Mouse (Mus musculus): ENCODE data around the gene Gm43552.
"Not testable (repeated sequence)": the region's sequence is repeated elsewhere in the genome, so short reads cannot be mapped to it uniquely, and the experiment has no call there.

Gm43552 gene

DNA sequence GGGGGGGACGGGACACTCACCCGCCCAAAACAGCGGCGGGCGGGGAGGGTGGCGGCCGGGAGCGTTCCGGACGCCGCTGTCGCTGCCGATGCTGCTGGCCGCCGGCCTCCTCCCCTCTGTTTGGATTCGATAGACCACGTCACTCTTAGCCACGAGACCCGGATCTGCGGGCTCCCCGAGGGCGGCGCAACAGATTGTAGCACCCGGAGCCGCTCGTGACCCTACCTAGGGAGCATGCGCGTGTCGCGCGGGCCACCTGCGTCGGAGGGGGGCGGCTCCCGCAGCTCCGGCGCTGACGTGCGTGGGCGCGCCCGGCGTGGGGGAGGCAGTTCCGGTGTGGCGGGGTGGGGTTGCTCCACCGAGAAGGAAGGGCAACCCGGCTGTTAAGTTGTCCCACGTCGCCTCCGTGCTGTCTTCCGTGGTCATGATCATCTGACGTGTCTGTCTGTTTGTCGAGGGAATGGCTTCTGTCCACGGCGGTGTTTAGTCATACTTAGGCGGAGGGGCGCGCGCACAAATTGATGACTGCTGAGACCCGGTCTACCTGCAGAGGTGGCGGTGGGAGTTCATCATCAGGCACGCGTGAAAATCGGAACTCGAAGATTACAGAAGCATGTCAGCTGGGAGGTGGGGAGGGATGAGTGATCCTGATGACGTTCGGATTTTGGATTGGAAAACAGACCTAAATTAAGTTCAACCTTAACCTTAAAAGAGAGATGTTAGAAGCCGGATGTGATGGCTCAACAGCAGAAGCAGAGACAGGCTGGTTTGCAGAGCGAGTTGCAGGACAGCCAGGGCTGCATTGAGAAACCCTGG lies at the start of gene Gm43552:
Gm43552 (minus strand) TSS at position 118 of the 816 bp plus-strand sequence.
- DNase-seq (ENCODE audit: low read depth, low spot score) = peak; percentile 99

DNA sequence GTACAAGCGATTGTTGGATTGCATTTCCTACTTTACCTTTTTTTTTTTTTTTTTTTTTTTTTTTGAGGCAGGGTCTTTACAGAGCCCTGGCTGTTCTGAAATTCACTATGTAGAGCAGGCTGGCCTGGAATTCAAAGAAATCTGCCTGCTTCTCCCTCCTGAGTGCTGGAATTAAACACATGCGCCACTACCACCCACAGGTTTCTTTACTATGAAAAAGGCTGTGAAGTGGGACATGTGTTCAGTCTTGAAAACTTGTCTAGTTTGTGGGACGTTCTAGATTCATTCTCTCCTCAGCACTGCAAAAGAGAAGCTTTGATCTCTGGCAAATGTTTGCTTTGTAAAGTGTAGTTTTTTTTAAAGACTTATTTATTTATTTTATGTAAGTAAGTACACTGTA lies 49.3 kb upstream of the Gm43552 start:
- DNase-seq (ENCODE audit: low read depth, low spot score) = no peak

- no peak for DNase-seq (ENCODE audit: low read depth, low spot score)
Observed at GRCm38 (mm10) chr5:65539786-65540185, 47.2 kb upstream of the Gm43552 start.

DNA sequence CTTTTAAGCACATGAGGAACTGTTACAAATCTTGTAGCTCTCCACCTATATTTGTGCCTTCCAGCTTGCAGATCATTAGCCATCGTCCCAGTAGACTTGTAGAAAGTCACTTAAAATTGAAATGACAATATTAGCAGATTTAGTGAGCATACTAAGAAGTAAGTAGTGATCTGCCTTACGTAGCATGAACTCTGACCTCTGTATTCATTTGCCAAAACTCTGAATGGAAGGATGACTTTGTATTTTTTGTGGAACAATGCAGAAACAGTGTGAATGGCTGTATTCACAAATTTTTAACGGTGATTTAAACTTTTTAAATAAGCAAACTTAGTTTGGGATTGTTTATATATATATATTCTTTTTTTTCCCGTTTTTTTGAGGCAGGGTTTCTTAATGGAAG lies 46.2 kb upstream of the Gm43552 start:
- DNase-seq (ENCODE audit: low read depth, low spot score) = no peak

DNA sequence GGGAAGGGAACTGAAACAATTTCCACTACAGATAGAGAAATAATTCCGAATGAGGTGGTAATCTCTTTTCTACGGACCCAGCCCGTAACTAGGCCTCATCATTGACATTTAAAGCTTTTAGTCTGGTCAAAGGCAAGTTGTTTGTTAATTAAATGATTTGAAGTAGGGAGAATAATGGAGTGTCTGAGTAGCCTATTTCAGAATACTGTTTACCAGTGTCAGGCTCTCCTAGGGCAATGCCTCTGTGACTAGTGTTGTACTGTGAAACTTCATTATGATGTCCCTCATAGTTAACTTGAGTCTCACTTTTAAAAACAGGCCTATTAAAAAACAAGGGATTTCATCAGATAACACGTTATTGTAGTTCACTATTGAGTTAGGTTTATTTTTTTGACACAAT lies 45.5 kb upstream of the Gm43552 start:
- no peak for DNase-seq (ENCODE audit: low read depth, low spot score)

DNA sequence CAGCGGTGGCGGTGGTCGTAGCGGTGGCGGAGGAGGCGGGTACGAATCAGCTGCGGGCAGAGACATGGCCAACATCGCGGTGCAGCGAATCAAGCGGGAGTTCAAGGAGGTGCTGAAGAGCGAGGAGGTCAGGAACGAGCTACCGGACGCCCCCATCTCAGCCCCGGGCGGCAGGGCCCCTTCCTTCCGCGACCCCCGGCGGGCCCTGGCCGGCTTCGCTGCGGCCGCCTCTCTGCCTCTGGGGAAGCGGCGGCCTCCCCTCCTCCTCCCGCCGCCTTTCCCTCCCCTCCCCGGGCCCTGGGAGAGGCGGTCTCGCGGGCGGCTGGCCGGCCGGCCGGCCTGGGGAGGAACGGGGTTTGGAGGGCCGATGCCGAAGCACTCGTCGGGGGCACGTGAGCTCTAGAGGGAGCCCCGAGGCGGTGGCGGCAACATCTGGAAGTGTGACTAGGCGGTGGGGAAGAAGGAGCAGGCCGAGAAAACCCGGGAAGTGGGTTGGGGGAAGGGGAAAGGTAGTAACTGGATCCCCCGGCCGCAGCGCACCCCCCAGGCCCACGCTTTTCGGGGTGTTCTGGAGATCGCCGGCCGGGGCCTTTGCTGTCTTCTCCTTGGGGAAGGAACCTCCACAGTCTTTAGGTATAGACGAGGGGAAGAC lies 44.9 kb upstream of the Gm43552 start:
- no peak for DNase-seq (ENCODE audit: low read depth, low spot score)

DNA sequence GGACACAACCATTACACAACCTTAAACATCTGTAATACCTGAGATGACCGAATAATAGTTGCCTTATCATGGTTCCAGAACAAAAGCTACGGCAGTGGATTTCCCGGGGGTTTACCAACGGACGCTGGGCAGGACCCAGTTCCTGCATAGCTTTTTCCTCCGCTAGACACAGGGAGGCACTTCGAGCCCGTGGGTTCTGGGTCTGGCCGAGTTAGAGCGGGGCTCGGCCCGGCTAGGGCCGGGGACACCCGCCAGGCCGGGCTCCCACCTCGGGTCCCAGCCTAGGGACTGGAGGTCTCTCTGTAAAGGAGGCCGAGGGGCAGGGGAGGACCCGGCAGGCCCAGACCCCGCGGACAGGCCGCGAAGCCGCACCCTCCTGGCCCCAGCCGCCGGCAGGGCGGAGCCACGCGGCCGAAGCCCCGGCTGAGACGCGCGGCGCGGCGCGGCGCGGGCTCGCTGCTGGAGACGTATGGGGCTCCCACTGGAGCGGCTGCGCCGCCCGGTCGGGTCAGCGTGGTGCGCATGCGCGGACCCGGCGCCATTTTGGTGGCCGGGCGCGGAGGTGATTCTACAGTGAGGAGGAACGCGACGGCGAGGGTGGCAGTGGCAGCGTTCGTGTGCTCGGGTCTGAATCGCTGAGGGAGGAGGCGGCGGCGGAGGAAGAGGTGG lies 44.3 kb upstream of the Gm43552 start, which contains the start of the genes Smim14 and Ube2k:
Smim14 (minus strand) TSS at position 434 of the 669 bp plus-strand sequence.
Ube2k (plus strand) TSS at position 483 of the 669 bp plus-strand sequence.
- peak; percentile 95 for DNase-seq (ENCODE audit: low read depth, low spot score)

- DNase-seq (ENCODE audit: low read depth, low spot score) = not testable (repeated sequence)
Observed at GRCm38 (mm10) chr5:65536068-65536465, 43.4 kb upstream of the Gm43552 start.

DNA sequence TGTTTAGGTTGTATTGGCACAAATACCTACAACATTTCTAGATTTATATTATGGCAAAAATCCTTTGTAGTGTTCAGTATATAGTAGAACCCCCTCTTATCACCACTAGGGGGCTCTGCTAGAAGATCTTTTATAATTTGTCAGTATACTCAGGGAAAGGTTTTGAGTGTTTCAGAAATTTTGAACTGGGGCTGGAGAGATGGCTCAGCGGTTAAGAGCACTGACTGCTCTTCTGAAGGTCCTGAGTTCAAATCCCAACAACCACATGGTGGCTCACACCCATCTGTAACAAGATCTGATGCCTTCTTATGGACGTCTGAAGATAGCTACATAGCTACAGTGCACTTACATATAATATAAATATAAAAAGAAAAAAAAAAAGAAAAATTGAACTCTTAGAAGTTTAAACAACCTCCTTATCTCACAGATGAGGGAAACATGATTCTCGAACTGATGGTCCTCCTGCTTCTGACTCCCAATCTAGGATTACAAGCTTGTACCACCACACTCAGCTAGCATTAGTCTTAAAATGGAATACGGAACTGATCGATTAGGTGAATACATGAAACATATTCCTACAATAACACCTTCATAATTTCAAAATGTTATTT lies 42.9 kb upstream of the Gm43552 start:
- peak; percentile 80 for DNase-seq (ENCODE audit: low read depth, low spot score)

DNA sequence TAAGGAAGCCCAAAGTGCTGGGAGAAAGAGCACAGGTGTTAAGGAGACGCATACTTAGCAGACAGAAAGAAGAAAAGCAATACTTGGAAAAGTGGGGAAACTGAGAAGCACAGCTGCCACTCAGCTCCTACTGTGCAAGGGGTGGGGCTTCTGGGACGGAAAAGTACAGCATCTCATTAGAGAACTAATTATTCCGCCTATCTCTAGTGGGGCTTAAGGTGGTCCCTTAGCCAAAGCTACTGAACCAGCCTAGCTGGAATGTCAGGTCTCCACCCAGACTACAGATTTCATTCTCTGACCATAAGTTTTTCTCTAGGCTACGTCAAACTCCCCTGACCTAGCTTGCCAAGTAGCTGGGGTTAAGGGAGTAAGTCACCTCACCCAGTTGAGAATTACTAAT lies 41.9 kb upstream of the Gm43552 start:
- no peak for DNase-seq (ENCODE audit: low read depth, low spot score)

GRCm38 (mm10) chr5:65531283-65531682 lies 38.6 kb upstream of the Gm43552 start:
- DNase-seq (ENCODE audit: low read depth, low spot score) = no peak

- DNase-seq (ENCODE audit: low read depth, low spot score) = peak; percentile 34
Observed at GRCm38 (mm10) chr5:65525674-65526443, 33.2 kb upstream of the Gm43552 start.

GRCm38 (mm10) chr5:65524831-65525230 lies 32.2 kb upstream of the Gm43552 start:
- DNase-seq (ENCODE audit: low read depth, low spot score) = no peak

DNA sequence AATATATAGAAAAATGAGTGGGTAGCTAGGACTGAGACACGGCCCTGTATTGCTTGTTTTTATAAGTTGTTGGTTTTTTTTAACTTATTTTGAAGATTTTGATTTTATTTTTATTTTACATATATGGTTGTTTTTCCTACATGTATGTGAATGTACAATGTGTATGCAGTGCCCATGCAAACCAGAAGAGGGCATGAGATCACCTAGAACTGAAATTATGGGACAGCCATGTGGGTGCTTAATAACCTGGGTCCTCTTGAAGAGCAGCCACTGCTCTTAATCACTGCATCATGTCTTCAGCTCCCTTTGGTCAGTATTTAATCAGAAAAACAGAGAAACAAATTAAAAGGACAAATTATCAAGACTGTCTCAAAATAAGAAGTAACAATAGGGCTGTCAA lies 29.2 kb upstream of the Gm43552 start:
- DNase-seq (ENCODE audit: low read depth, low spot score) = peak; percentile 43

DNA sequence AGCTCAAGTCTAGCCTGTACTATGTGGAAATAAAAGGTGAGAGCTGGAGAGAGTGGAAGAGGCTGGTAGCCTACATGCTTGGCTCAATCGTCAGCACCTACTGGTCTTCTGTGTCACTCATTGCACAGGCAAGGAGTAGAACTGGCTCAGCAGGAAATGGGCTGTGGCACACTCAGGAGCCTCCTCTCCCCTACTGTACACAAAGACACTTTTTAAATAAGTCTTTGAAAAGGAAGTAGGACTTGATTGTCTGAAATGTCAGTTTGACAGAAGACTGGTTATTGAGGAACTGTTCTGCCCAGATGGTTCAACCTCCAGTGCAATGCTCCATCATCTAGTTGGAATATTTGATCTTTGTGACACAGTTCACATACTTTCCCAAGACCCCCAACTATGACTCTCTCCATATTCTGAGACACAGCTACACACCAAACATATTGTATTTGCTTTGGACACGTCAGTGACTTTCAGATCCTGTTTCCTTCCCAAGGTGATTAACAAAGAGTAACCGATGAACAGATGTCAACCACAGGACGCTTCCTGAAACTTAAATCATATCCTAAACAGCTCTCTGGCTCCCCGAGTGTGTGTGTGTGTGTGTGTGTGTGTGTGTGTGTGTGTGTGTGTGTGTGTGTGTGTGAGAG lies 22.1 kb upstream of the Gm43552 start:
- DNase-seq (ENCODE audit: low read depth, low spot score) = peak; percentile 48

DNA sequence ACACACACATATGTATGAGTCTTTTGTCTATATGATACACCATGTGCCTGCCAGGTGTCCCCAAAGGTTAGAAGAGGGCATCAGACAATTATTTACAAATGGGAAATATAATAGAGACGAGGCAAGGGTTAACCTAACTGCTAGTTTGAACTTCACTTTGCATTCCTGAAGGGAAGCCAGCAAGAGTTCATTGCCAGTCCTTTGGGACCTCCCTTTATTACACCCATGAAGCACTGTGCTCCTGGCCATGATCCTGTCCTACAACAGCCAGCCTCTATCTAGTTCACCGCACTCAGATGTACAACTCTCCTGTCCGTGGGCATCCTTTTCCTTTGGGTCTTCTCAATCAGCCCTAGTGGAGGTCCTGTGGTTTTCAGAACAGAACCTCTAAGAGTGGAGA lies 20.9 kb upstream of the Gm43552 start:
- DNase-seq (ENCODE audit: low read depth, low spot score) = no peak

DNA sequence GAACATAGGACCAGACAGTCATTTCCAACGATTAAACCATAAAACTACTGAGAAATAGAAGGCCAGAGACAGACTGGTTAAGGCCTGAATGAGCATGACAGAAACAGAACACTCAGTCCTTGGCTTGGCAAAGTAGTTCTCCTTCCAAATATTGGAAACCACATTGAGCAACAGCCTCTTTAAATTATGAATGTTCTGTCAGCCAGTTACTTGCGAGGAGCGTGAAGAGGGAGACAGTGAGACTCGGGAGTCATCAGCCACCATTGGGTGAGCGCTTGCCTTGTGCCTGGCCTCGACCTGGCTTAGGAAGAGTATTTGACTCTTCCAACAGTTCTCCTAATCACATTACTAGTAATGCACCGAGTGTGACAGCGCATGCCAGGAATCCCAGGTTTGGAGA lies 15.8 kb upstream of the Gm43552 start:
- no peak for DNase-seq (ENCODE audit: low read depth, low spot score)

GRCm38 (mm10) chr5:65505786-65506185 lies 13.2 kb upstream of the Gm43552 start:
- peak; percentile 39 for DNase-seq (ENCODE audit: low read depth, low spot score)

GRCm38 (mm10) chr5:65501407-65501806 lies 8.8 kb upstream of the Gm43552 start:
- DNase-seq (ENCODE audit: low read depth, low spot score) = no peak

DNA sequence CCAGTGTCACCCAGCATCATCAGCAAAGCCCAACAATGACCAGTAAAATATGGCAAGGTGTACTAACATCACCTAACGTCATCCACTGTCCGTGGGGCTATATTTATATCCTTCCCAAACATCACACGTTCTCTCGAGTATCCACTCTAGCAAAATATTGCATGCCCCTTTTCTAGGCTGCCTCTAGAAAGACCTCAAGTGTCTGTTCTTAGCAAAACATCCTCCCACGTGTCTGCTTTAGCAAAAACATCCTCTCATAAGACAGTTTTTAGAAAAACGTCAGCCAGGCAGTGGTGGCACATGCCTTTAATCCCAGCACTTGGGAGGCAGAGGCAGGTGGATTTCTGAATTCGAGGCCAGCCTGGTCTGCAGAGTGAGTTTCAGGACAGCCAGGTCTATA lies 7.6 kb upstream of the Gm43552 start:
- DNase-seq (ENCODE audit: low read depth, low spot score) = no peak
